Comparison of ENCODE assay signal across 13 mouse cellular contexts in genomic region chr1:166647593-166647992, GRCm38 (mm10). TPM values are rescaled to one million over a fixed set of nuclear protein-coding genes. Genes with fewer than 3 reads are reported as not detected.
"Had no signal": no experiment of that assay in that cellular context is flagged by ENCODE, and none has a peak within 500 bp of the region (broad histone marks: within the 10 kb centered on the region; RNA-seq: fewer than 3 reads in every experiment).

Gm4847 (minus strand) TSS chr1:166647693.

- H3K36me3 ChIP-seq: neural tube, embryonic 13.5 days; neural tube, embryonic 15.5 days; stomach, embryonic 15.5 days had no signal

- H3K27me3 ChIP-seq: neural tube, embryonic 13.5 days; neural tube, embryonic 15.5 days; stomach, embryonic 15.5 days had no signal

- H3K4me3 ChIP-seq: neural tube, embryonic 13.5 days; neural tube, embryonic 15.5 days; stomach, embryonic 15.5 days had no signal

- H3K4me1 ChIP-seq: neural tube, embryonic 13.5 days; neural tube, embryonic 15.5 days; stomach, embryonic 15.5 days had no signal

- H3K9me3 ChIP-seq: neural tube, embryonic 13.5 days; neural tube, embryonic 15.5 days; stomach, embryonic 15.5 days had no signal

RNA-seq across cellular contexts. Expression of gene Gm4847, which starts in this region (rescaled TPM):
- total RNA-seq: neutrophil, adult 5-6 weeks had no signal
- polyA plus RNA-seq: neural tube, embryonic 13.5 days; neural tube, embryonic 14.5 days; neural tube, embryonic 15.5 days; small intestine, adult 2 months; spleen, adult 2 months; stomach, embryonic 14.5 days; stomach, embryonic 15.5 days; stomach, embryonic 16.5 days; stomach, postnatal 0 days; testis, adult 2 months; thymus, postnatal 0 days; urinary bladder, adult 2 months had no signal
